Mouse (Mus musculus) CH12.LX (cell line): ENCODE data around the gene Fancd2. TPM values are rescaled to one million over a fixed set of nuclear protein-coding genes. Genes with fewer than 3 reads are reported as not detected.

ENCODE experiments used
- DNase-seq: peaks from one replicate; pipeline ENCODE4 v3.0.0-alpha.2; 2013; ENCODE audit errors: extremely low read depth
- H3K27ac ChIP-seq: 2 replicates; pipeline ENCODE4 v1.5.1; 2012; ENCODE audit warnings: low read depth, mild to moderate bottlenecking, control low read depth, moderate library complexity; ENCODE audit not compliant: insufficient read depth
- H3K27me3 ChIP-seq: replicated peaks from 2 replicates; pipeline ENCODE3; 2012; ENCODE audit warnings: inconsistent platforms
- H3K36me3 ChIP-seq, 2 experiments: replicated peaks in 1 of 2; 2 replicates each; pipeline versions ENCODE3 to v1.6.1; 2012; ENCODE audit warnings: inconsistent platforms in 1 of 2, low read length in 1 of 2, mild to moderate bottlenecking in 1 of 2, mixed read lengths in 1 of 2, moderate library complexity in 1 of 2; ENCODE audit not compliant: control insufficient read depth in 1 of 2, insufficient read depth in 1 of 2
- H3K4me1 ChIP-seq, 2 experiments: 2 replicates each; pipeline ENCODE4 v1.6.1; 2012; ENCODE audit warnings: inconsistent platforms in 1 of 2, moderate library complexity in 1 of 2; ENCODE audit not compliant: insufficient read depth in 2 of 2, control insufficient read depth in 1 of 2
- H3K4me2 ChIP-seq: 2 replicates; pipeline ENCODE4 v1.6.1; 2012; ENCODE audit warnings: low read depth, mild to moderate bottlenecking, control low read depth; ENCODE audit not compliant: poor library complexity, insufficient read depth, severe bottlenecking
- H3K4me3 ChIP-seq, 3 experiments: fragments of 150-350 bp in 1 of 3; sonication (generic) in 1 of 3; replicated peaks in 1 of 3; 2 replicates each; pipeline versions ENCODE3 to v1.5.1; 2011 to 2012; ENCODE audit warnings: low read depth in 2 of 3, low read length in 2 of 3, mild to moderate bottlenecking in 2 of 3, moderate library complexity in 2 of 3, control low read depth in 1 of 3, improper control_type of control experiment in 1 of 3, inconsistent platforms in 1 of 3, mixed read lengths in 1 of 3; ENCODE audit not compliant: poor library complexity in 1 of 3
- H3K79me2 ChIP-seq: replicated peaks from 2 replicates; pipeline ENCODE4 v1.6.1; 2012; ENCODE audit warnings: mild to moderate bottlenecking, moderate library complexity; ENCODE audit not compliant: control insufficient read depth, poor library complexity, insufficient read depth, severe bottlenecking; ENCODE audit errors: extremely low read depth
- H3K9ac ChIP-seq: 2 replicates; pipeline ENCODE4 v1.6.1; 2012; ENCODE audit warnings: low read depth, mild to moderate bottlenecking, control low read depth, moderate library complexity; ENCODE audit not compliant: insufficient read depth
- H3K9me3 ChIP-seq: replicated peaks from 2 replicates; pipeline ENCODE3; 2012; ENCODE audit warnings: low read length, inconsistent platforms, mixed read lengths
- BHLHE40 ChIP-seq: IDR thresholded peaks from 2 replicates; pipeline ENCODE4 v1.6.1; 2011; ENCODE audit warnings: mild to moderate bottlenecking, low read depth, low read length, improper control_type of control experiment
- CTCF ChIP-seq, 2 experiments: IDR thresholded peaks in 1 of 2; conservative IDR thresholded peaks in 1 of 2; 2 replicates each; pipeline ENCODE4 v1.5.1; 2011 to 2012; ENCODE audit warnings: low read depth in 2 of 2, low read length in 2 of 2, improper control_type of control experiment in 1 of 2, inconsistent platforms in 1 of 2, mild to moderate bottlenecking in 1 of 2, moderate library complexity in 1 of 2
- EP300 ChIP-seq: IDR thresholded peaks from 2 replicates; pipeline ENCODE4 v1.6.1; 2011; ENCODE audit warnings: low read length, improper control_type of control experiment
- GABPA ChIP-seq: IDR thresholded peaks from 2 replicates; pipeline ENCODE4 v1.6.1; 2012; ENCODE audit warnings: low read depth, low read length, improper control_type of control experiment, inconsistent platforms; ENCODE audit not compliant: insufficient replicate concordance
- HCFC1 ChIP-seq: IDR thresholded peaks from 2 replicates; pipeline ENCODE4 v1.6.1; 2012; ENCODE audit warnings: low read depth, mild to moderate bottlenecking, inconsistent platforms, low read length, improper control_type of control experiment
- KAT2A ChIP-seq: IDR thresholded peaks from 2 replicates; pipeline ENCODE4 v1.6.1; 2012; ENCODE audit warnings: low read length, improper control_type of control experiment, inconsistent platforms; ENCODE audit not compliant: insufficient replicate concordance
- MAFK ChIP-seq: IDR thresholded peaks from 2 replicates; pipeline ENCODE4 v1.6.1; 2011; ENCODE audit warnings: low read length, improper control_type of control experiment; ENCODE audit not compliant: insufficient replicate concordance
- MYC ChIP-seq: IDR thresholded peaks from 2 replicates; pipeline ENCODE4 v1.6.1; 2011; ENCODE audit warnings: low read depth, mild to moderate bottlenecking, improper control_type of control experiment, low read length
- NRF1 ChIP-seq: IDR thresholded peaks from 2 replicates; pipeline ENCODE4 v1.6.1; 2014; ENCODE audit warnings: low read depth, mild to moderate bottlenecking, inconsistent platforms, low read length, improper control_type of control experiment, moderate library complexity
- POLR2A ChIP-seq: IDR thresholded peaks from 2 replicates; pipeline ENCODE4 v1.6.1; 2011; ENCODE audit warnings: low read depth, mild to moderate bottlenecking, improper control_type of control experiment, low read length
- POLR2AphosphoS2 ChIP-seq: IDR thresholded peaks from 2 replicates; pipeline ENCODE4 v1.6.1; 2011; ENCODE audit warnings: low read depth, low read length, improper control_type of control experiment
- SIN3A ChIP-seq: IDR thresholded peaks from 2 replicates; pipeline ENCODE4 v1.6.1; 2012; ENCODE audit warnings: low read length, improper control_type of control experiment, inconsistent platforms
- SMC3 ChIP-seq: IDR thresholded peaks from 2 replicates; pipeline ENCODE4 v1.6.1; 2011; ENCODE audit warnings: low read depth, low read length, improper control_type of control experiment
- TBP ChIP-seq: conservative IDR thresholded peaks from 2 replicates; pipeline ENCODE4 v1.6.1; 2011; ENCODE audit warnings: low read depth, low read length, improper control_type of control experiment
- TCF12 ChIP-seq: IDR thresholded peaks from 2 replicates; pipeline ENCODE4 v1.6.1; 2014; ENCODE audit warnings: low read depth, mild to moderate bottlenecking, inconsistent platforms, low read length, improper control_type of control experiment
- UBTF ChIP-seq: IDR thresholded peaks from 2 replicates; pipeline ENCODE4 v1.6.1; 2012; ENCODE audit warnings: low read depth, mild to moderate bottlenecking, inconsistent platforms, low read length, improper control_type of control experiment, moderate library complexity
- USF2 ChIP-seq: conservative IDR thresholded peaks from 2 replicates; pipeline ENCODE4 v1.6.1; 2011; ENCODE audit warnings: low read depth, low read length, improper control_type of control experiment
- ZKSCAN1 ChIP-seq: IDR thresholded peaks from 2 replicates; pipeline ENCODE4 v1.6.1; 2012; ENCODE audit warnings: low read depth, inconsistent platforms, low read length, improper control_type of control experiment, borderline replicate concordance
- ZMIZ1 ChIP-seq: IDR thresholded peaks from 2 replicates; pipeline ENCODE4 v1.6.1; 2012; ENCODE audit warnings: low read depth, mild to moderate bottlenecking, inconsistent platforms, low read length, improper control_type of control experiment
- dilution Hi-C: fragments of 300-500 bp; cut with MboI; formaldehyde crosslinking; loops from 2 replicates; pipeline ENCODE4 v1.14.3; 2020; ENCODE audit warnings: low sequenced_read_pairs; ENCODE audit not compliant: extremely low pct_unique_long_range_greater_than_20kb, extremely low pct_ligation_motif_present
- in situ Hi-C: fragments of 300-500 bp; cut with MboI; formaldehyde crosslinking; loops from 3 replicates; pipeline ENCODE4 v1.14.3; 2019; ENCODE audit warnings: low sequenced_read_pairs, low pct_ligation_motif_present, low pct_unique_long_range_greater_than_20kb, mixed read lengths
- polyA plus RNA-seq: library from polyadenylated mRNA; unstranded; fragments of >175 nt; gene quantifications from 2 replicates; pipeline ENCODE4 v1.2.1, GENCODE M21; 2012; ENCODE audit warnings: low read depth; ENCODE audit not compliant: insufficient read length
- total RNA-seq, 2 experiments: library from RNA; depleted of rRNA; stranded (reverse); fragments of 300-350 nt in 1 of 2; fragments of >200 nt in 1 of 2; gene quantifications; 2 replicates each; pipeline ENCODE4 v1.2.3; 2012 to 2014

The Fancd2 gene
- total and polyA plus RNA-seq, 3 experiments = 25.5 to 32.7 (median 30.2) TPM

GRCm38 (mm10) chr6:113501388-113502084, 29.9 kb upstream of the Fancd2 start, which contains the start of gene Prrt3:
Gene Prrt3 (minus strand): TSS chr6:113501931.
- H3K36me3 ChIP-seq = no peaks in the 10 kb centered on the region
- no peak within 1 kb of the TSS for H3K4me3 ChIP-seq
- no peaks in the 10 kb centered on the region for H3K27me3 ChIP-seq
- no peak within 1 kb of the TSS for H3K4me2 ChIP-seq
- DNase-seq = no peak
- H3K9ac ChIP-seq = no peak within 1 kb of the TSS
- in situ Hi-C loops = no loop called here
- dilution Hi-C loops = no loop called here
- H3K79me2 ChIP-seq = no peaks in the 10 kb centered on the region
- TF ChIP-seq TCF12 (no peak), UBTF (no peak), SIN3A (no peak), NRF1 (no peak), CTCF (conservative IDR thresholded peaks at IDR 0.05 in 1 of 2, IDR thresholded peaks at IDR 0.05 in 1 of 2; ENCODE audit: low read depth in 2 of 2, low read length in 2 of 2) (no peak), TBP (no peak), EP300 (no peak), GABPA (no peak), HCFC1 (no peak), BHLHE40 (no peak), USF2 (no peak), POLR2AphosphoS2 (no peak), MAFK (no peak), MYC (no peak), KAT2A (no peak), ZKSCAN1 (no peak), POLR2A (no peak), SMC3 (no peak)
- TF ChIP-seq, all 38 proteins: peak for 0
- H3K4me1 ChIP-seq = peaks cover 0 to 10% of the 10 kb centered on the region in 2 experiments; a peak in 2 of 4 replicates
- H3K9me3 ChIP-seq = no peaks in the 10 kb centered on the region
- H3K27ac ChIP-seq = no peak within 1 kb of the TSS

GRCm38 (mm10) chr6:113502801-113503200, 28.7 kb upstream of the Fancd2 start:
- H3K9me3 ChIP-seq = no peaks in the 10 kb centered on the region
- TF ChIP-seq ZMIZ1 = no peak
- TF ChIP-seq MAFK = no peak
- TF ChIP-seq KAT2A = no peak
- TF ChIP-seq CTCF (conservative IDR thresholded peaks at IDR 0.05 in 1 of 2, IDR thresholded peaks at IDR 0.05 in 1 of 2; ENCODE audit: low read depth in 2 of 2, low read length in 2 of 2) = no peak
- no peaks in the 10 kb centered on the region for H3K27me3 ChIP-seq
- DNase-seq = no peak
- dilution Hi-C loops = no loop called here
- no peak overlapping the region for H3K9ac ChIP-seq
- no peak overlapping the region for H3K27ac ChIP-seq
- peaks cover 0 to 10% of the 10 kb centered on the region in 2 experiments; a peak in 2 of 4 replicates for H3K4me1 ChIP-seq
- no peaks in the 10 kb centered on the region for H3K36me3 ChIP-seq
- no peak overlapping the region for H3K4me3 ChIP-seq
- in situ Hi-C loops = no loop called here
- H3K79me2 ChIP-seq = no peaks in the 10 kb centered on the region
- H3K4me2 ChIP-seq = no peak overlapping the region
